Mouse (Mus musculus) hindbrain, embryonic 14.5 days (tissue): ENCODE data around the gene AK157302. TPM values are rescaled to one million over a fixed set of nuclear protein-coding genes. Genes with fewer than 3 reads are reported as not detected.
A peak's percentile ranks its signal among the peaks of the same experiment; 100 is the strongest.
"Not testable (repeated sequence)": the region's sequence is repeated elsewhere in the genome, so short reads cannot be mapped to it uniquely, and the experiment has no call there.

Experiments used
- ATAC-seq: fragments of 200-750 bp; cut with Nextera tagmentation; 2 replicates; pipeline ENCODE4 v1.8.0; 2017; ENCODE audit warnings: moderate number of reproducible peaks, mild to moderate bottlenecking, moderate TSS enrichment, moderate library complexity; ENCODE audit not compliant: low FRiP score
- DNase-seq: peaks from one replicate; pipeline ENCODE4 v3.0.0-alpha.2; 2015; ENCODE audit warnings: low spot score
- H3K27ac ChIP-seq: fragments of 300-500 bp; sonication (generic); 2 replicates; pipeline ENCODE4 v1.5.1; 2014; ENCODE audit warnings: mild to moderate bottlenecking, moderate library complexity
- H3K27me3 ChIP-seq: fragments of 300-500 bp; sonication (generic); 2 replicates; pipeline ENCODE4 v1.6.1; 2014; ENCODE audit warnings: mild to moderate bottlenecking, low read length, mixed read lengths; ENCODE audit not compliant: control insufficient read depth, insufficient read depth
- H3K36me3 ChIP-seq: fragments of 300-500 bp; sonication (generic); replicated peaks from 2 replicates; pipeline ENCODE4 v1.6.1; 2014; ENCODE audit not compliant: control insufficient read depth, insufficient read depth
- H3K4me1 ChIP-seq: fragments of 300-500 bp; sonication (generic); replicated peaks from 2 replicates; pipeline ENCODE4 v1.6.1; 2014; ENCODE audit warnings: antibody characterized with exemption, low read length, mixed read lengths; ENCODE audit not compliant: control insufficient read depth, insufficient read depth
- H3K4me2 ChIP-seq: fragments of 300-500 bp; sonication (generic); replicated peaks from 2 replicates; pipeline ENCODE4 v1.6.1; 2014; ENCODE audit warnings: mild to moderate bottlenecking, moderate library complexity
- H3K4me3 ChIP-seq: fragments of 300-500 bp; sonication (generic); replicated peaks from 2 replicates; pipeline ENCODE4 v1.5.1; 2014; ENCODE audit warnings: mild to moderate bottlenecking, low read length
- H3K9ac ChIP-seq: fragments of 300-500 bp; sonication (generic); 2 replicates; pipeline ENCODE4 v1.6.1; 2014
- H3K9me3 ChIP-seq: fragments of 300-500 bp; sonication (generic); 2 replicates; pipeline ENCODE4 v1.6.1; 2016; ENCODE audit warnings: low read length; ENCODE audit not compliant: control insufficient read depth
- WGBS: fragments of 180-500 bp; shearing (Covaris S2); extraction: QIAGEN DNeasy Blood & Tissue Kit; methylation state at CpG from one replicate; pipeline ENCODE4 v1.1.7; 2014; 5-methylcytosine and 5-hydroxymethylcytosine counted together
- polyA plus RNA-seq: library from polyadenylated mRNA; unstranded; fragments of >200 nt; fragmentation: Nextera tagmentation; extraction: Ambion mirVana; gene quantifications from 2 replicates; pipeline ENCODE4 v1.2.1, GENCODE M21; 2014

AK157302 gene
- polyA plus RNA-seq, 1 experiment from 2014 or later = 0.25 TPM

GRCm38 (mm10) chr13:21468061-21469019 is 26.7 kb upstream of the AK157302 start, which contains the start of gene Nkapl:
Nkapl (minus strand) TSS chr13:21468509.
- H3K9ac ChIP-seq = peak within 1 kb of the TSS; percentile 76
- H3K4me1 ChIP-seq = 0 out of 2 replicates have a peak, but pooled peaks cover 5% of the 10 kb centered on the region
- peak within 1 kb of the TSS; percentile 82 for H3K4me2 ChIP-seq
- ATAC-seq (peak; percentile 99), DNase-seq (peak; percentile 89)
- H3K36me3 ChIP-seq = no peaks in the 10 kb centered on the region
- peak within 1 kb of the TSS; percentile 53 for H3K4me3 ChIP-seq
- peak within 1 kb of the TSS; percentile 68 for H3K27ac ChIP-seq
- no peaks in the 10 kb centered on the region; the same call in 1 of the 2 replicates for H3K27me3 ChIP-seq
- WGBS = 1% methylated on average over 54 of the region's 54 CpGs
- no peaks in the 10 kb centered on the region for H3K9me3 ChIP-seq

DNA sequence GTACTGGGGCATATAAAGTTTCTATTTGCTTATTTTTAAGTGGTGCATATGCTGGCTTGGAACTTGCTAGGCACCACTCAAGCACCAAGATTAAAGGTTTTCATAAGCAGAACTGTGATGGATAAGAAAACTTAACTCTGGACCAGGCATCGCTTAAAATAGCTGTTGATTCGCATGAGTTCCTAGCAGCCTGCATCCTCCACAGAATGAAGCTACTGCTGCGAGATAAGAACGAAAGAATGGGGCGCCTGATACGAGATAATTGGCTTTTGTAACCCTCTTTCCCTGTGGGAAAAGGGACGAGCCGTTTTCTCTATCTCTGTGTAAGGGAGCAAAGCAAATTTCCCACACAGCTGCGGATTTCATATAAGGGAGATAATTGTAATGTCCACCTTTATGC is 25.9 kb upstream of the AK157302 start:
- 0 out of 2 replicates have a peak, but pooled peaks cover 5% of the 10 kb centered on the region for H3K4me1 ChIP-seq
- ATAC-seq (no peak), DNase-seq (no peak)
- no peak overlapping the region for H3K9ac ChIP-seq
- no peak overlapping the region for H3K4me3 ChIP-seq
- 25% methylated on average over 9 of the region's 9 CpGs for WGBS
- no peak overlapping the region for H3K27ac ChIP-seq
- H3K27me3 ChIP-seq = no peaks in the 10 kb centered on the region; the same call in 1 of the 2 replicates
- H3K36me3 ChIP-seq = no peaks in the 10 kb centered on the region
- H3K9me3 ChIP-seq = no peaks in the 10 kb centered on the region
- H3K4me2 ChIP-seq = peak overlapping the region; percentile 82

DNA sequence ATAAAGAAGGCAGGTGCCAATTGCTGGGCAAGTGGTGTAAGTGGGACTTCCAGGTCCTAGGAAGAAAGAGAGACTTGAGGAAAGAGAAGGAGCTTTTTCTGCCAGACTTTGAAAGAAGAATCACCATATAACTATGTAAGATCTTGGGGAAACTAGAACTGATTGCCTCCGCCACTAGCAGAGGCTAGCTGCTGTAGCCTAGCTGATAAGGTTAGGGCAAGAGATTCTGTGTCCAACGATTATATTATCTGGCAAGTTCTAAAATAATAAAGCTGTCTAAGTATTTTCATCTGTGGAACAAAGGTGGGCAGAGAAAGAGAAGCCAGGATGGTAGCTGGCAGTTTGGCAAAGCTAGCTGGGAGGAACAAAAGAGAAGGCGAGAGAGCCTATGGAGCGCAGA is 22.6 kb upstream of the AK157302 start:
- ATAC-seq (no peak), DNase-seq (no peak)

DNA sequence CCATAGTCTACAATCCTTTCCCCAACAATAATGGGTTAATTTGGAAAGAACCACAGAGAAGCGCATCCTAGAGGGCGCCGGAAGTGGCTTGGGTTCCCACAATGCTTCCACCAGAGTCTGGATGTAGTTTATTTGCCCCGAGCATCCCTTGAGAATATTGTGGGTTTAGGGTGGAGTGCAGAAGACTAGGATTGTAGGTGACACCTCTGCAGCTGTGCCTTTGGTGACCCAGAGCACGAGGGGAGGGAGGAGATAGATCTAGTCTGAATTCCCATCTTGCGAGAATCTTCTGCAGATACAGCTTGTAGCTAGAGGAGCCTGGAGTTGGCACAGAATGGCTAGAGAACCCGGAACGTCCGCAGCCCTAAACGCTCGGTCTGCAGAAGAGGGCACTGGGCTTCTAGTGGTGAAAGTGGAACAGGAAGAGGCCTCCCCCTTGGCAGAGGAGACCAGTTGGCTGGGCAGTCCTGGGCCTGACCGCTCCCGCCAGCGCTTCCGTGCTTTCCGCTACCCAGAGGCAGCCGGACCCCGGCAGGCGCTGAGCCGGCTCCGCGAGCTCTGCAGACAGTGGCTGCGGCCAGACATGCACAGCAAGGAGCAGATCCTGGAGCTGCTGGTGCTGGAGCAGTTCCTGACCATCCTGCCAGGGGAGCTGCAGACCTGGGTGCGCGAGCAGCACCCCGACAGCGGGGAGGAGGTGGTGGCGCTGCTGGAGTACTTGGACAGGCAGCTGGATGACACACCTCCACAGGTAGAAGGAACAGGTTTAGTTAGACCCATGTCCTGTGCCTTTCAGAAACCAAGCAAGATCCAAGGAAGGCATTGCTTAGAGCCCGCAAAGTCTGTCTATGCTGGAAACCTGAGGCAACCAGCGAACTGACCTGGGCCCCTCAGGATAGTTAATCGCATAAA is 16.0 kb upstream of the AK157302 start, which contains the start of the genes Zkscan4 and Gm10065:
Zkscan4 (plus strand) TSS at position 149 of the 912 bp plus-strand sequence.
Gm10065 (minus strand) TSS at position 683 of the 912 bp plus-strand sequence.
- DNase-seq = peak; percentile 88
- not testable (repeated sequence) for H3K9me3 ChIP-seq, H3K36me3 ChIP-seq, H3K27me3 ChIP-seq
- Histone ChIP-seq H3K4me1 (peaks cover 20% of the 10 kb centered on the region), H3K4me3 (peak within 1 kb of the TSS; percentile 53), H3K9ac (peak within 1 kb of the TSS; percentile 75), H3K4me2 (peak within 1 kb of the TSS; percentile 61), H3K27ac (peak within 1 kb of the TSS; percentile 87)
- peak; percentile 89 for ATAC-seq
- WGBS = 3% methylated on average over 22 of the region's 31 CpGs

More for the DNA sequence above, 22.6 kb upstream of the AK157302 start:
- H3K9ac ChIP-seq = no peak overlapping the region
- H3K4me1 ChIP-seq = 0 out of 2 replicates have a peak, but pooled peaks cover 5% of the 10 kb centered on the region
- H3K27me3 ChIP-seq = no peaks in the 10 kb centered on the region
- H3K27ac ChIP-seq = no peak overlapping the region
- 29% methylated on average over 4 of the region's 4 CpGs for WGBS
- H3K4me2 ChIP-seq = no peak overlapping the region
- no peaks in the 10 kb centered on the region for H3K9me3 ChIP-seq
- no peaks in the 10 kb centered on the region for H3K36me3 ChIP-seq
- H3K4me3 ChIP-seq = no peak overlapping the region

GRCm38 (mm10) chr13:21486881-21487280 is 8.1 kb upstream of the AK157302 start:
- Histone ChIP-seq H3K4me2 (no peak overlapping the region), H3K27ac (no peak overlapping the region), H3K9ac (no peak overlapping the region), H3K36me3 (peaks cover 29% of the 10 kb centered on the region), H3K9me3 (no peaks in the 10 kb centered on the region), H3K4me1 (no peaks in the 10 kb centered on the region), H3K4me3 (no peak overlapping the region), H3K27me3 (no peaks in the 10 kb centered on the region)
- ATAC-seq (no peak), DNase-seq (no peak)
- WGBS = 98% methylated on average over 1 of the region's 1 CpGs

DNA sequence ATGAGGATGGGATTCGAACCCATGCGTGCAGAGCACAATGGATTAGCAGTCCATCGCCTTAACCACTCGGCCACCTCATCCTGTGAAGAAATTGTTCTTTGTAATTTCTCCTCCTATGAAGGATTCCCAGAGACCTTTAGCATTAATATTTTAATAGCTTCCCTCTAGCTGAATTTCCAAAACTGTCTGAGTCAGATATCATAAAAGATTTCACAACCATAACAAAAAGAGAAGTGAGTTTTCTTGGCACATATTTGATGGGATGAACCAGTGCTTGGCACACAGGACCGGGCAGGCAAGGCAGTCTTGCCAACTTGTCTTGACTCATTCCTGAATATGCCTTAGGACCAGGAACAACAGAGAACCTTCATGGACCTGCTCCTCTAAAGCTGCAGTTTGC is 2.2 kb upstream of the AK157302 start:
- Histone ChIP-seq H3K27ac (no peak overlapping the region), H3K36me3 (no peaks in the 10 kb centered on the region), H3K4me3 (no peak overlapping the region), H3K27me3 (no peaks in the 10 kb centered on the region), H3K9ac (no peak overlapping the region), H3K9me3 (no peaks in the 10 kb centered on the region), H3K4me2 (no peak overlapping the region), H3K4me1 (no peaks in the 10 kb centered on the region)
- WGBS = 94% methylated on average over 5 of the region's 5 CpGs
- ATAC-seq = no peak
- DNase-seq = no peak

- not testable (repeated sequence) for H3K4me3 ChIP-seq, H3K27me3 ChIP-seq, H3K4me2 ChIP-seq, H3K9me3 ChIP-seq, DNase-seq, ATAC-seq, H3K9ac ChIP-seq, H3K4me1 ChIP-seq, H3K36me3 ChIP-seq, H3K27ac ChIP-seq
- 94% methylated on average over 17 of the region's 17 CpGs for WGBS
Measured at GRCm38 (mm10) chr13:21501182-21501581, 6.2 kb downstream of the AK157302 start, which contains the start of gene Gm11273. Gm11273 (minus strand) TSS chr13:21501418.

DNA sequence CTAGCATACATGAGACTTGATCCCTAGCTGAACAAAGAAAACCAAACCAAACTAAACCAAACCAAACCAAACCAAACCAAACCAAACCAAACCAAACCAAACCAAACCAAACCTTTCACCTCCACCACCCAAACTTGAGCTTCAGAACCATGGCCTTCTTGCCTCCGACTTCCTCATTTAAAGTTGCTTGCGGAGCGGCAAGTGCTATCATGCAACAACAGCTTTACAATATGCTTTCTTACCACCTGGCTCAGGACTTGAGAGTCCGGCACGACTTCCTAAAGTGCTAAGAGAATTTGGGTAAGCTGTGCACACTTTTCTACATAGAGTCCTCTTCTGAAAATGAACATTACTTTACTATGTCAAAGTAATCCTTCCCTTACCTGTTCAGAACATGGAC is 7.3 kb downstream of the AK157302 start:
- Histone ChIP-seq H3K4me3 (no peak overlapping the region), H3K27ac (no peak overlapping the region), H3K9ac (no peak overlapping the region), H3K9me3 (no peaks in the 10 kb centered on the region), H3K27me3 (no peaks in the 10 kb centered on the region), H3K36me3 (no peaks in the 10 kb centered on the region), H3K4me2 (no peak overlapping the region), H3K4me1 (no peaks in the 10 kb centered on the region)
- no peak for DNase-seq
- ATAC-seq = no peak
- WGBS = 87% methylated on average over 5 of the region's 5 CpGs
